Mouse (Mus musculus) neural tube, embryonic 14.5 days (tissue): ENCODE data around the gene Adam22. TPM values are rescaled to one million over a fixed set of nuclear protein-coding genes. Genes with fewer than 3 reads are reported as not detected.

Experiments used
- ATAC-seq: fragments of 200-750 bp; cut with Nextera tagmentation; 2 replicates; pipeline ENCODE4 v1.8.0; 2017; ENCODE audit warnings: low read depth, mild to moderate bottlenecking, moderate TSS enrichment, moderate library complexity
- H3K27ac ChIP-seq: fragments of 300-500 bp; sonication (generic); 2 replicates; pipeline ENCODE4 v1.5.1; 2014; ENCODE audit warnings: low read depth, mild to moderate bottlenecking, control low read depth, low read length, moderate library complexity, mixed read lengths
- H3K27me3 ChIP-seq: fragments of 300-500 bp; sonication (generic); 2 replicates; pipeline ENCODE4 v1.6.1; 2014; ENCODE audit warnings: low read length; ENCODE audit not compliant: control insufficient read depth, insufficient read depth
- H3K36me3 ChIP-seq: fragments of 300-500 bp; sonication (generic); 2 replicates; pipeline ENCODE4 v1.6.1; 2014; ENCODE audit warnings: low read length, mixed read lengths; ENCODE audit not compliant: control insufficient read depth, insufficient read depth
- H3K4me1 ChIP-seq: fragments of 300-500 bp; sonication (generic); 2 replicates; pipeline ENCODE4 v1.6.1; 2014; ENCODE audit warnings: low read length; ENCODE audit not compliant: control insufficient read depth, insufficient read depth
- H3K4me2 ChIP-seq: fragments of 300-500 bp; sonication (generic); 2 replicates; pipeline ENCODE4 v1.6.1; 2014; ENCODE audit warnings: mild to moderate bottlenecking, low read depth, low read length, control low read depth
- H3K4me3 ChIP-seq: fragments of 300-500 bp; sonication (generic); 2 replicates; pipeline ENCODE4 v1.5.1; 2014; ENCODE audit warnings: low read depth, low read length, control low read depth, mixed read lengths
- H3K9ac ChIP-seq: fragments of 300-500 bp; sonication (generic); replicated peaks from 2 replicates; pipeline ENCODE4 v1.6.1; 2014; ENCODE audit warnings: low read depth, mild to moderate bottlenecking, control low read depth, low read length, mixed read lengths
- H3K9me3 ChIP-seq: fragments of 300-500 bp; sonication (generic); 2 replicates; pipeline ENCODE4 v1.6.1; 2016; ENCODE audit warnings: low read length; ENCODE audit not compliant: control insufficient read depth
- WGBS: fragments of 180-500 bp; shearing (Covaris S2); extraction: QIAGEN DNeasy Blood & Tissue Kit; methylation state at CpG from one replicate; pipeline ENCODE4 v1.1.7; 2014; 5-methylcytosine and 5-hydroxymethylcytosine counted together
- polyA plus RNA-seq: library from polyadenylated mRNA; unstranded; fragments of >200 nt; fragmentation: Nextera tagmentation; extraction: Ambion mirVana; gene quantifications from 2 replicates; pipeline ENCODE4 v1.2.1, GENCODE M21; 2014

Gene Adam22
- polyA plus RNA-seq = 59.9 and 60.1 TPM in 2 replicates

DNA sequence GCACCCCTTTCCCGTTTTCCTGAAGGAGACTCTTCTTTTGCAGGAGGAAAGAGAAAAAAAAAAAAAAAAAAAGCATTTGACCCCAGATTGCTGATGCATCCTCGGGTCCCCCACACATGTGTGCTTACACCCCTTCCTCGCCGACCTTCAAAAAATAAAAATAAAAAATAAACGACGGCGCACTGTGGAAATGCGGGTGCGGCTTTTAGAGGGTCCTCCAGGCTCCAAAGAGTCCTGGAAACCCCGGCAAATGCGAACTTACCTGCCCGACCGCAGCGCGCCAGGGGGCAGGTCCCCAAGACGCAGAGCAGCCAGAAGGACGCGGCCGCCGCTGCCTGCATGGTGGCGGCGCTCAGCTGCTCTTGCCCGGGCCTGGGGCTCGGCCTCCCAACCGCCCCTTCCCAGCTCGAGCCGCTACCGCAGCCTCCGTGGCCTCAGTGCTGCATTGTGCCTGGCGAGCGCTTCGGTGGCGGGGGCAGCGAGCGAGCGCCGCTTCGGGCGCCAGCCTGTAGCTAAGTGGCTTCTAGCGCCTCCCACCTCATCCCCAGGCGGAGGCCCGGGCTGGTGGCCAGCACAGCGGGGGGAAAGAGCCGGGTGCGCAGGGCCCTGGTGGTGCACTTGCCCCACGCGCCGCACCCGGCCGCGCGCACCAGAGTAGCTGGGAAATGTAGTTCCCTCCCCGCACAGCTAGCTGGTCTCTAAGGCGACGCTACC, at the start of gene Adam22:
Gene Adam22, minus strand, starts transcription at position 547 of the 714 bp plus-strand sequence.
- Histone ChIP-seq H3K27ac (peak within 1 kb of the TSS; percentile 74), H3K9ac (peak within 1 kb of the TSS; percentile 76), H3K9me3 (no peaks in the 10 kb centered on the region), H3K27me3 (no peaks in the 10 kb centered on the region), H3K4me1 (peaks cover 2% of the 10 kb centered on the region; the same call in 1 of the 2 replicates), H3K36me3 (no peaks in the 10 kb centered on the region), H3K4me2 (peak within 1 kb of the TSS; percentile 69), H3K4me3 (peak within 1 kb of the TSS; percentile 65)
- peak; percentile 96 for ATAC-seq
- WGBS = under 1% methylated on average over 53 of the region's 55 CpGs

DNA sequence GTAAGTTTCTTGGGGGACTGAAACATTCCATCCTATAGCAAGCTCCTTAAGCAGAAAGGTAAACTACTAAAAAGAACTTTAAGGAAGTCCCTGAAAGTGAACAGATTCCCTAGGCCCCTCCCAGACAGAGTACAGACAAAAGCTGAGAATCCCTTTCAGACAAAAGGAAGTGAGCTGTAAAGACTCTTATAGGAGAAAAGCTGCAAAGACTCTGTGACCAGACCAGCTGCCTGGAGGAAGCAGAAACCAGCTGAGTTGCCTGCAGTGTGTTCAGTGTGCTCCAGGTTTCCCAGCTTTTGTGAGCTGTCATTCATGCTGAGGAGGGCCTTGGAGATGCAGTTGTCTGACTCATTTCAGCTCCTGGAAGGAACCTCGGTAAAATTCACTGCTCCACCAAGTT, 49.5 kb upstream of the Adam22 start:
- Histone ChIP-seq H3K27me3 (no peaks in the 10 kb centered on the region), H3K9ac (no peak overlapping the region), H3K4me1 (no peaks in the 10 kb centered on the region), H3K9me3 (no peaks in the 10 kb centered on the region), H3K36me3 (no peaks in the 10 kb centered on the region), H3K4me3 (no peak overlapping the region), H3K4me2 (no peak overlapping the region), H3K27ac (no peak overlapping the region)
- 54% methylated on average over 1 of the region's 1 CpGs for WGBS
- ATAC-seq = no peak

DNA sequence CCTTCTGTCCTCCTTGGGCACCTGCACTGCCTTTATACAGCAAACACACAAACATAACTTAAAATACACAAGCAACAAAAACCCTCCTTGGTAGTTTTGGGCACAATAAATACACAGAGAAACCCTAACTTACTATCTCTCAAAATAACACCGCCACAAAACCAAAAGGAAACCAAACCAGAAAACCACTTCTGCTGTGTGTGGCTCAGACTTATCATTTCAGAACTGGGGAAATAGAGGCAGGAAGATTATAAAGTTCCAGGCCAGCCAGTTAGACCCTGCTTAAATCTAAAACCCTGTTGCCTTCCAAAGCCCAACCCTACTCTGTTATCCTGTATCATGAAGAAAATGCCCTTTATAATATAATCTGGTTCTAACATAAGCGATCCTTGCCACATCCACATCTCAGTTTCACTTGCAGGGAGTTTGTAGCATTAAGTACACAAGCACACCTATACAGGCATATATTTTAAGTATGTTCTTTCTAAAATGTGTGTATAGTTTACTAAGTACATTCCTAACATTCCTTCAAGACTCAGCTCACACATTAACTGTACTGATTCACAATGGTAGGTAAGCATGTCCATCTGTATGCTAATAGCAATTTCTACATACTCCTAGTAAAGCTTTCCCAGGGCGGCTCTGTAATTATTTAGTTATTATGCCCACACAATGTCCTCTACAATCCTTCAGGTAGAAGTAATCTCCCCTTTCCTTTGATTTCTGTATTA, 48.9 kb upstream of the Adam22 start:
- Histone ChIP-seq H3K4me1 (no peaks in the 10 kb centered on the region), H3K9ac (no peak overlapping the region), H3K27me3 (no peaks in the 10 kb centered on the region), H3K4me2 (no peak overlapping the region), H3K36me3 (no peaks in the 10 kb centered on the region), H3K4me3 (no peak overlapping the region), H3K27ac (no peak overlapping the region), H3K9me3 (no peaks in the 10 kb centered on the region)
- ATAC-seq = no peak
- 91% methylated on average over 3 of the region's 3 CpGs for WGBS

DNA sequence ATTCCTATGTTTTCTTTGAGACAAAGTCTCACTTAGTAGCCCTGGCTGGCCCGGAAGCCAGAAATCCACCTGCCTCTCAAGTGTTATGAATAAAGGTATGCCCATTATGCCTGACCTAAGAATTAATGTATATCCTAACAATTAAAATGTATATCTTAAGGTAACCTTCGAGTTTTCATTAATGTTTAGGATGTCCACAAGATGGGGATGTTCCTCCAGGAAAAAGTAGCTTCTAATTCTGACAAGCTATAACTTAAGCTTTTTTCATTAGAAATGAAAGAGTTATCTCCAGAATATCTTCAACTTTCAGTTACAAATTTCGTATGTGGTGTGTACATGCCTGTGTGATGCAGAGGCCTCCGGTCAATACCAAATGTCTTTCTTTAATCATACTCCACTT, 40.8 kb upstream of the Adam22 start:
- Histone ChIP-seq H3K36me3 (0 out of 2 replicates have a peak, but pooled peaks cover 3% of the 10 kb centered on the region), H3K4me3 (no peak overlapping the region), H3K27ac (no peak overlapping the region), H3K4me1 (no peaks in the 10 kb centered on the region), H3K4me2 (no peak overlapping the region), H3K27me3 (no peaks in the 10 kb centered on the region), H3K9ac (no peak overlapping the region), H3K9me3 (no peaks in the 10 kb centered on the region)
- no peak for ATAC-seq
- 94% methylated on average over 4 of the region's 4 CpGs for WGBS

DNA sequence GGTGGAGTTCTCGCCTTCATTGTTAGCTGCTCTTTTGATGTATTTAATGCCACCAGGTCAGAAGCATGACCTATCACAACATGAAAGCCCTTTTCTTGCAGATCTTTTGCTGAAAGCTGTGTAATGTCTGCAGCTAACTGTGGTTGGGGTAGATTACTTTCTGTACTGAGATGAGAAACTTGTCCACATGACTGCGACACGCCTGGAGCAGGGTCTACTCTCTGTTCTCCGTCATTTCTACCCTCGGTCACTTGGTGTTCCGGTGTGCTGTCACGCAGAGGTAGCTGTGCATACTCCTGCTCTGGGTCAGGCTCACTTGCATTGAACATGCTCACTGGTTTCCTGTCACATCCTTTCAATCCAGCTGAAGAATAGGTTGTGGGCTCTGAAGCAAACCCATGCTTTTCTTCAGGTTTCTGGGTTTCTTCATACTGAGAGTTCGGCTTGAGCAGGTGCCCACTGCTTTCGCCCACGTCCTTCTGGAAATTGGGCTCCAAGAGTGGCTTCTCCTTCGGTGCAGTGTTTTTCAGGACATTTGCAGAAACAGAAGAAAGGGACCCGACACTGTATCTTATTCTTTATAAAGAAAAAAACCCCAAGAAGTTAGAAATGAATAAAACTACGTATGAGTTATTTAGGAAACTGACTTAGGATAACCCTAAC, 29.8 kb upstream of the Adam22 start:
- 92% methylated on average over 13 of the region's 13 CpGs for WGBS
- no peak overlapping the region for H3K9ac ChIP-seq
- no peak overlapping the region for H3K4me2 ChIP-seq
- H3K36me3 ChIP-seq = peaks cover 8% of the 10 kb centered on the region
- no peak overlapping the region for H3K4me3 ChIP-seq
- H3K4me1 ChIP-seq = no peaks in the 10 kb centered on the region
- no peak for ATAC-seq
- no peak overlapping the region for H3K27ac ChIP-seq
- no peaks in the 10 kb centered on the region for H3K27me3 ChIP-seq
- H3K9me3 ChIP-seq = no peaks in the 10 kb centered on the region

DNA sequence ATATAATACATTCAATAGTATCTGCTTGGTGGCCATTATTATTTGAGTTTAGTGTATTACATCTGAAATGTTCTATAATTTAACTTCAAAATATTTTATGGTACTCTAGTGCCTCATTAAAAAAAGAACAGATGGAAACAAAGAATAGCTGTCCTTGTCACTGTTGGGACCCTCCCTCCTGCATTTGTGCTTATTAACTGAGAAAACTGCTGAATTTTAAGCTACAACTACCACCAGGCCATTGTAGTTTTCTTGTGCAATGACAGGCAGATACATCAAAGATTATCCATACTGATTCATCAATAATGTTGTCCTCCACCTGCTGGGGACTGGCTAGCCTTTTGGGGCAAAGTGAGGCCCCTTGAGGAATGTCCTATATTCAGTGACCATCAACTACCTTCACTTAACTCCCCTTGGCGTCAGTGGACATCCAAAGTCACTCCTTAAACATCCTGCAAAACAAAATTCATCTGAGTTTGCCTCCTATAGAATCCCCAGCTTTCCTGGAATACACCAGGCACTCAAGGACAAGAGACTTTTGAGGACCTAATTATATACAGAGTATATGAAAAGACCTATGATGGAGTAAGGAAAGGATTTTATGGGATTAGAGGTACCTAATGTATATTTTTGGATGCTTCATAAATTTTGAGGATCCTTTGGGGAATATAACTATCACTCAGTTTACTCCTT, 26.1 kb upstream of the Adam22 start:
- no peak overlapping the region for H3K9ac ChIP-seq
- 81% methylated on average over 1 of the region's 1 CpGs for WGBS
- ATAC-seq = no peak
- no peaks in the 10 kb centered on the region for H3K27me3 ChIP-seq
- no peaks in the 10 kb centered on the region for H3K9me3 ChIP-seq
- no peaks in the 10 kb centered on the region for H3K4me1 ChIP-seq
- H3K4me3 ChIP-seq = no peak overlapping the region
- no peak overlapping the region for H3K4me2 ChIP-seq
- no peak overlapping the region for H3K27ac ChIP-seq
- H3K36me3 ChIP-seq = peaks cover 8% of the 10 kb centered on the region

DNA sequence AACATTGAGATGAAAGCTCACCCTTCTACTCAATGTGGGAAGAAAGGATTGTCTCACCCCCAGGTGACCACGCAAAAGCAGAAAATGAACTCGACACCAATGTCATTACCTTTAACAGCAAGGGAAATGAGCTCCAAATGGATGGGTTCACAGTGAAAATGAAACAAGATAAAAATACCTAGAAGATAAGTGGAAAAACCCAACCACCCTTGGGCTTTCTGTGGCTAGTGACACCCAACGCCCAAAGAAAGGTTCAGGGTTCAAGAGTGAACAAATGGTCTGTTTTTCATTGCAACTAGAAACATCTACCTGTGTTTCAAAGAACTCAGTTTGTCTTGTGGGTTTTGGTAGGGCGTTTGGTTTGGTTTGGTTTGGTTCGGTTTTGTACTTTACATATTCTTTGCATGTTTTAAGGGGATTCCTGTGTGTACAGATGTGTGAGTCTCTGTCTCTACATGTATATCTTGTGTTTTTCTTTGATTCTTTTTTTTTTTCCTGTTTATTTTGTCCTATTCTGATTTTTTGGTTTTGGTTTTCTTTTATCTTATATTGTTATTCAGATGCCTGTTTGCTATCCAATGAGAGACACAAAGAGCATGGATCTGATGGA, 6.4 kb upstream of the Adam22 start:
- H3K9me3 ChIP-seq = no peaks in the 10 kb centered on the region
- no peak overlapping the region for H3K27ac ChIP-seq
- H3K4me2 ChIP-seq = no peak overlapping the region
- no peaks in the 10 kb centered on the region for H3K4me1 ChIP-seq
- H3K27me3 ChIP-seq = no peaks in the 10 kb centered on the region
- ATAC-seq = no peak
- H3K36me3 ChIP-seq = no peaks in the 10 kb centered on the region
- H3K9ac ChIP-seq = no peak overlapping the region
- H3K4me3 ChIP-seq = no peak overlapping the region
- 88% methylated on average over 5 of the region's 5 CpGs for WGBS

DNA sequence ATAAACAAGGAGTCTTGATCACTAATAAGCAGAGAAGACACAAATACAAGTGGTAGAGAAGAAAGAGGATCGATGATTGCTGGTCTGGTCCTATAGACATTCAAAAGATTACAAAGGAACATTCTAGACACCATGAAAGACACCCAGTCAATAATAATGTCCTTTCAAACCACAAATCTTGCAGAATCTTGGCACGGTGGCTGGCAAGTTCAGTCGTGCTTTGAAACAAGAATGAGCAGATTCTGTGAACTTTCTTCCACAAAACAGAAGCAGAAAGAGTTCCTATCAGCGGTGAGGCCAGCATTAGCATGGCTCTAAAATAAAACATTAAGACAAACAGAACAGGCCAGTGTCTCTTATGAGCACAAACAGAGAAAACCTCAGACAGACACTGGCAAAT, 5.5 kb upstream of the Adam22 start:
- H3K9me3 ChIP-seq = no peaks in the 10 kb centered on the region
- no peaks in the 10 kb centered on the region for H3K27me3 ChIP-seq
- no peak overlapping the region for H3K4me2 ChIP-seq
- H3K36me3 ChIP-seq = no peaks in the 10 kb centered on the region
- H3K4me3 ChIP-seq = no peak overlapping the region
- ATAC-seq = no peak
- H3K9ac ChIP-seq = no peak overlapping the region
- H3K4me1 ChIP-seq = no peaks in the 10 kb centered on the region
- WGBS = 52% methylated on average over 4 of the region's 4 CpGs
- H3K27ac ChIP-seq = no peak overlapping the region
